ENCODE assay signal across 13 mouse cellular contexts in the genomic region with DNA sequence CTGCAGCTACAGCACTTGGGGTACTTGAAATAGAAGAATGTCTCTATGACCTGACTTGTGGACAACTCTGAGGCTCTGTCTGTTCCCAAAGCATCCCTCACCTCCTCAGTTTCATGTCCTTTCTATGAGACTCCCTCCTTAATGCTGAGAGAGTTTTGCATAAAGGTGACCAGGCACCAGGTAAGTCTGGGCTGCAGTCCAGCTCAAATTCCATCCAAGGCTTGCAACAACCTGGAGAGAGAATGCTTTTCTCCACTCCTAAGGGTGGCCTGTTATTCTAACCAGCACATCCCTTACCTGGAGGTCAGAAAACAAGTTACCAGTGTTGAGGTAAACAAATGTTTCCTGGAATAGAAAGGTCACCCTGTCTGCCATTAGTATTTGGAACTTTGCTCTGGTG.
"Had no signal": no experiment of that assay in that cellular context is flagged by ENCODE, and none has a peak within 500 bp of the region (broad histone marks: within the 10 kb centered on the region; RNA-seq: fewer than 3 reads in every experiment).

No protein-coding gene starts in this region.

- H3K27me3 ChIP-seq: lung, embryonic 15.5 days had no signal

- H3K27ac ChIP-seq: hindbrain, postnatal 0 days; layer of hippocampus, adult 2 months; left cerebral cortex, adult 2 months; liver, embryonic 14.5 days; lung, embryonic 15.5 days had no signal

- DNase-seq: layer of hippocampus, adult 9-11 months; lung, postnatal 4 days; midbrain, embryonic 14.5 days; thymus, adult 18-20 months; thymus, postnatal 36 days had no signal

- H3K4me2 ChIP-seq: lung, embryonic 15.5 days; midbrain, embryonic 11.5 days had no signal

- H3K36me3 ChIP-seq: lung, embryonic 15.5 days had no signal

- H3K9ac ChIP-seq: liver, embryonic 14.5 days; lung, embryonic 15.5 days had no signal

- H3K4me3 ChIP-seq: layer of hippocampus, adult 2 months; left cerebral cortex, adult 2 months; lung, embryonic 15.5 days had no signal

- H3K9me3 ChIP-seq: lung, embryonic 15.5 days had no signal

- ATAC-seq: hindbrain, postnatal 0 days; inflammation-experienced regulatory T-cells, adult 6 months; intestine, embryonic 16.5 days had no signal
